Mouse (Mus musculus) liver, adult 2 months (tissue): ENCODE measurements at regions not wholly inside any gene's neighbourhood (a gene's known extent, or its start where the extent isn't known, plus 50 kb on each side); places are given as distances from the start of the nearest gene placed in this dataset.

Source experiments
- DNase-seq: peaks from one replicate; pipeline ENCODE4 v3.0.0-alpha.2; 2011; ENCODE audit warnings: low read depth, low spot score; ENCODE audit errors: extremely low read depth
- H3K27ac ChIP-seq: fragments of 200-500 bp; replicated peaks from 2 replicates; pipeline ENCODE4 v1.5.1; 2012; ENCODE audit warnings: low read depth, mild to moderate bottlenecking, control low read depth, inconsistent platforms, low read length; ENCODE audit not compliant: insufficient read depth
- H3K27me3 ChIP-seq: fragments of 200-500 bp; 2 replicates; pipeline ENCODE4 v1.6.1; 2012; ENCODE audit warnings: mild to moderate bottlenecking, moderate library complexity, low read length, inconsistent platforms; ENCODE audit not compliant: control insufficient read depth, insufficient read depth
- H3K36me3 ChIP-seq: fragments of 200-500 bp; 2 replicates; pipeline ENCODE4 v1.6.1; 2012; ENCODE audit warnings: low read length, inconsistent platforms; ENCODE audit not compliant: control insufficient read depth, insufficient read depth
- H3K4me1 ChIP-seq: fragments of 200-500 bp; 2 replicates; pipeline ENCODE4 v1.6.1; 2011; ENCODE audit warnings: low read length; ENCODE audit not compliant: control insufficient read depth, insufficient read depth
- H3K4me3 ChIP-seq: fragments of 200-500 bp; 2 replicates; pipeline ENCODE4 v1.5.1; 2011; ENCODE audit warnings: low read depth, mild to moderate bottlenecking, control low read depth, low read length, moderate library complexity; ENCODE audit not compliant: insufficient read depth
- H3K79me2 ChIP-seq: fragments of 200-500 bp; 2 replicates; pipeline ENCODE4 v1.6.1; 2012; ENCODE audit warnings: inconsistent platforms, mild to moderate bottlenecking, low read length, moderate library complexity; ENCODE audit not compliant: control insufficient read depth, insufficient read depth
- H3K9ac ChIP-seq: fragments of 200-500 bp; 2 replicates; pipeline ENCODE4 v1.6.1; 2012; ENCODE audit warnings: low read depth, mild to moderate bottlenecking, control low read depth, inconsistent platforms, low read length
- CTCF ChIP-seq: fragments of 200-500 bp; IDR thresholded peaks from 2 replicates; pipeline ENCODE4 v1.5.1; 2011; ENCODE audit warnings: low read depth, low read length, control low read depth
- POLR2A ChIP-seq: fragments of 200-500 bp; IDR thresholded peaks from 2 replicates; pipeline ENCODE4 v1.6.1; 2011; ENCODE audit warnings: low read length, control low read depth; ENCODE audit not compliant: insufficient read depth; ENCODE audit errors: extremely low read depth
- WGBS: fragments of 180-500 bp; shearing (Covaris S2); methylation state at CpG from one replicate; pipeline ENCODE4 v1.1.7; 2018; 5-methylcytosine and 5-hydroxymethylcytosine counted together

DNA sequence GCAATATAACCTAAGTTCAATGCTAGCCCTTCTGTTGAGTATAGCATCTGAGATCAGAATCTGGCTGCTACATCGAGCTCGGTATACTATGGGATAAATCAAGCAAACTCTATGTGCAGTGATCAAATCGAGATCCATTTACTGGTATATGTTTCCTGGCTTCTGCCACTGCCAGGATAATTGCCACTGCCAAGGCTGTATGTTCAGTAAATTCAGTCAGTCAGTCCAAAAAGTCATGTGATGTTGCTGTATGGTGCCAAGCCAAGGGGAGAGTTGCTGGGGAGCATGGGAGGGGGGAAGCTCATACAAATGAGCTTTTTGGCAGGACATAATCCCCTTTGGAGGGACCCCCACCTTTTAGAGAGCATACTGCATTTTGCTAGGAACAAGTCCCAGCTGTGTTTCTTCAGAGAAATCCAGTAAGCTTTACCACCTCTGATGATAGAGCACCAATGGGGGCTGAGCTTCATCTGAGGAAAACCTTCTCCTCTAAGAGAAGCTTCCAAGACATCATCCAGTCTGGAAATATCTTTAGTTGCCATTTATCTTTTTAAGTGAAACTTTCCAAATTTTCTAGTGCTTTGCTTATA is 389.3 kb upstream of the Plscr5 start:
- 67% methylated on average over 3 of the region's 3 CpGs for WGBS
- no peak for TF ChIP-seq CTCF
- no peak for TF ChIP-seq POLR2A
- no peaks in the 10 kb centered on the region for H3K79me2 ChIP-seq
- no peaks in the 10 kb centered on the region for H3K36me3 ChIP-seq
- no peak overlapping the region for H3K4me3 ChIP-seq
- no peak for DNase-seq
- no peak overlapping the region for H3K9ac ChIP-seq
- no peak overlapping the region for H3K27ac ChIP-seq
- no peaks in the 10 kb centered on the region for H3K27me3 ChIP-seq
- H3K4me1 ChIP-seq: no peaks in the 10 kb centered on the region

DNA sequence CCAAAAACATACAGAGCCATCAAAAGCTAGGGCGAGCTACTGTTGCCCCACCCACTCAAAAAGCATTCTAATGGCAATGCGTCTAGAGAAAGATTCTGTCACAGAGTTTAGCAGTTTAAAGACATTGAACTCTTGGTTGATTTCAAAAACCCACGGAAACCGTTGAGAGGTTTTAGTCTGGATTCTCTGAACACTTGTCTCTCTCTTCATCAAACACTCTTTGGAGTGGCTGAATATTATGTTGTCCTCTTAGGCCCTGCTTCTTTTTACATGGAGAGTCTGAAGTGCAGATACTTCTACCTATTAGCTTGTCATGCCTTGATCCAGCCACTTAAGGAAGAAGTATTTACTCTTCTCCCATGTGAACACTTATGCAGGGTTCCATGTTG is 393.9 kb upstream of the Plscr5 start:
- Histone ChIP-seq H3K27ac (no peak overlapping the region), H3K79me2 (no peaks in the 10 kb centered on the region), H3K36me3 (no peaks in the 10 kb centered on the region), H3K27me3 (no peaks in the 10 kb centered on the region), H3K4me1 (no peaks in the 10 kb centered on the region), H3K9ac (no peak overlapping the region), H3K4me3 (no peak overlapping the region)
- no peak for DNase-seq
- WGBS: 88% methylated on average over 4 of the region's 4 CpGs
- TF ChIP-seq CTCF: no peak
- TF ChIP-seq POLR2A: no peak

GRCm38 (mm10) chr9:91798171-91798836 is 394.4 kb upstream of the Plscr5 start:
- Histone ChIP-seq H3K4me1 (no peaks in the 10 kb centered on the region), H3K36me3 (no peaks in the 10 kb centered on the region), H3K79me2 (no peaks in the 10 kb centered on the region), H3K27me3 (no peaks in the 10 kb centered on the region), H3K9ac (no peak overlapping the region), H3K4me3 (no peak overlapping the region), H3K27ac (no peak overlapping the region)
- TF ChIP-seq CTCF (no peak), POLR2A (no peak)
- no peak for DNase-seq
- 90% methylated on average over 10 of the region's 10 CpGs for WGBS

DNA sequence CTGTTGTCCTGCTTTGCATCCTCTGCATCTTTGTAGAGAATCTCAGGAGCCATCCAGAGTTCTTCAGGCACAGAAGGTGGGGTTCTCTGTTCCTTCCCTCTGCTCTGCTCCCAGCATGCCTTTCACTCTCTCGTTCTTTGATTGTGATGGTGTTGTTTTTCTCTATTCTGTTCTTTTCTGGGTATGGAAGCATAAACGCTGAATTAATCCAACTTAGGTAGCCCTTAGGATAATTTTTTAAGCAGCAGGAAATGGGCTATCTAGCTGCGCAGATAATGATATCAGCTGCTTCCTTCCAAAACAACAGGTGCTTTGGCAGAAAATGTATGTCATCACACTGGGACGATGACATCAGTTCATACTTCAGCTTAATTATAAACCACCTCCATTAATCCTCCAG is 395.8 kb upstream of the Plscr5 start:
- no peaks in the 10 kb centered on the region for H3K27me3 ChIP-seq
- H3K27ac ChIP-seq: no peak overlapping the region
- WGBS: 81% methylated on average over 4 of the region's 4 CpGs
- no peak overlapping the region for H3K9ac ChIP-seq
- DNase-seq: no peak
- TF ChIP-seq CTCF (no peak), POLR2A (no peak)
- H3K4me1 ChIP-seq: no peaks in the 10 kb centered on the region
- no peaks in the 10 kb centered on the region for H3K79me2 ChIP-seq
- no peak overlapping the region for H3K4me3 ChIP-seq
- H3K36me3 ChIP-seq: no peaks in the 10 kb centered on the region

GRCm38 (mm10) chr9:91752935-91753334 is 387.3 kb upstream of the Zic1 start:
- TF ChIP-seq POLR2A: no peak
- no peak for TF ChIP-seq CTCF
- H3K36me3 ChIP-seq: no peaks in the 10 kb centered on the region
- no peak overlapping the region for H3K27ac ChIP-seq
- H3K9ac ChIP-seq: no peak overlapping the region
- H3K79me2 ChIP-seq: no peaks in the 10 kb centered on the region
- WGBS: 20% methylated on average over 1 of the region's 1 CpGs
- no peaks in the 10 kb centered on the region for H3K4me1 ChIP-seq
- H3K4me3 ChIP-seq: no peak overlapping the region
- no peaks in the 10 kb centered on the region for H3K27me3 ChIP-seq
- no peak for DNase-seq

- Histone ChIP-seq H3K9ac (no peak overlapping the region), H3K79me2 (no peaks in the 10 kb centered on the region), H3K4me1 (no peaks in the 10 kb centered on the region), H3K4me3 (no peak overlapping the region), H3K36me3 (no peaks in the 10 kb centered on the region), H3K27ac (no peak overlapping the region), H3K27me3 (no peaks in the 10 kb centered on the region)
- TF ChIP-seq CTCF: no peak
- no peak for TF ChIP-seq POLR2A
- WGBS: 78% methylated on average over 5 of the region's 5 CpGs
- DNase-seq: no peak
Measured at GRCm38 (mm10) chr9:91711106-91711505, 345.5 kb upstream of the Zic1 start.
